Mouse (Mus musculus) heart, embryonic 14.5 days (tissue): Measurements from ENCODE around the gene 1110032A03Rik. TPM values are rescaled to one million over a fixed set of nuclear protein-coding genes. Genes with fewer than 3 reads are reported as not detected.
A peak's percentile ranks its signal among the peaks of the same experiment; 100 is the strongest.

Experiments used
- ATAC-seq: fragments of 200-750 bp; cut with Nextera tagmentation; 2 replicates; pipeline ENCODE4 v1.8.0; 2017; ENCODE audit warnings: low read depth, moderate TSS enrichment; ENCODE audit not compliant: insufficient number of reproducible peaks, insufficient read depth, low FRiP score
- H3K27ac ChIP-seq, 2 experiments: fragments of 200-500 bp in 1 of 2; fragments of 300-500 bp in 1 of 2; sonication (generic) in 1 of 2; replicated peaks in 1 of 2; 2 replicates each; pipeline ENCODE4 v1.5.1; 2012 to 2014; ENCODE audit warnings: low read depth in 2 of 2, low read length in 2 of 2, control low read depth in 1 of 2, mild to moderate bottlenecking in 1 of 2, mixed read lengths in 1 of 2; ENCODE audit not compliant: control insufficient read depth in 1 of 2, insufficient read depth in 1 of 2
- H3K27me3 ChIP-seq: fragments of 300-500 bp; sonication (generic); 2 replicates; pipeline ENCODE4 v1.6.1; 2014; ENCODE audit warnings: mild to moderate bottlenecking, low read length, control low read depth; ENCODE audit not compliant: control insufficient read depth, insufficient read depth
- H3K36me3 ChIP-seq: fragments of 300-500 bp; sonication (generic); 2 replicates; pipeline ENCODE4 v1.6.1; 2014; ENCODE audit warnings: mild to moderate bottlenecking, control low read depth, low read length, mixed read lengths; ENCODE audit not compliant: control insufficient read depth, insufficient read depth
- H3K4me1 ChIP-seq, 2 experiments: fragments of 200-500 bp in 1 of 2; fragments of 300-500 bp in 1 of 2; sonication (generic) in 1 of 2; 2 replicates each; pipeline ENCODE4 v1.6.1; 2012 to 2014; ENCODE audit warnings: low read length in 2 of 2, control low read depth in 1 of 2, mixed read lengths in 1 of 2; ENCODE audit not compliant: control insufficient read depth in 2 of 2, insufficient read depth in 2 of 2
- H3K4me2 ChIP-seq: fragments of 300-500 bp; sonication (generic); 2 replicates; pipeline ENCODE4 v1.6.1; 2014; ENCODE audit warnings: mild to moderate bottlenecking, low read length
- H3K4me3 ChIP-seq, 2 experiments: fragments of 200-500 bp in 1 of 2; fragments of 300-500 bp in 1 of 2; sonication (generic) in 1 of 2; 2 replicates each; pipeline ENCODE4 v1.5.1; 2012 to 2014; ENCODE audit warnings: low read length in 2 of 2, mild to moderate bottlenecking in 2 of 2, control low read depth in 1 of 2, low read depth in 1 of 2, moderate library complexity in 1 of 2; ENCODE audit not compliant: control insufficient read depth in 1 of 2, insufficient read depth in 1 of 2
- H3K9ac ChIP-seq: fragments of 300-500 bp; sonication (generic); 2 replicates; pipeline ENCODE4 v1.6.1; 2014; ENCODE audit warnings: mild to moderate bottlenecking, low read length
- H3K9me3 ChIP-seq: fragments of 300-500 bp; sonication (generic); 2 replicates; pipeline ENCODE4 v1.6.1; 2016; ENCODE audit warnings: low read length, control low read depth; ENCODE audit not compliant: control insufficient read depth
- WGBS: fragments of 180-500 bp; shearing (Covaris S2); extraction: QIAGEN DNeasy Blood & Tissue Kit; methylation state at CpG from one replicate; pipeline ENCODE4 v1.1.7; 2014; 5-methylcytosine and 5-hydroxymethylcytosine counted together
- polyA plus RNA-seq: library from polyadenylated mRNA; unstranded; fragments of >200 nt; fragmentation: Nextera tagmentation; extraction: Ambion mirVana; gene quantifications from 2 replicates; pipeline ENCODE4 v1.2.1, GENCODE M21; 2014

The 1110032A03Rik gene
- polyA plus RNA-seq, 1 experiment from 2014 or later = 33.4 TPM

GRCm38 (mm10) chr9:50774026-50774462 lies 1.3 kb downstream of the 1110032A03Rik start:
- H3K27me3 ChIP-seq = no peaks in the 10 kb centered on the region
- 75% methylated on average over 4 of the region's 4 CpGs for WGBS
- H3K9ac ChIP-seq = no peak overlapping the region; the same call in 1 of the 2 replicates
- peaks cover 24% of the 10 kb centered on the region for H3K36me3 ChIP-seq
- no peak for ATAC-seq
- H3K27ac ChIP-seq = no peak overlapping the region
- peaks cover 2 to 23% of the 10 kb centered on the region in 2 experiments; a peak in 3 of 4 replicates for H3K4me1 ChIP-seq
- H3K4me3 ChIP-seq = no peak overlapping the region
- H3K9me3 ChIP-seq = no peaks in the 10 kb centered on the region
- H3K4me2 ChIP-seq = peak overlapping the region; percentile 82

GRCm38 (mm10) chr9:50770011-50770410 lies 5.3 kb downstream of the 1110032A03Rik start:
- 72% methylated on average over 2 of the region's 2 CpGs for WGBS
- Histone ChIP-seq H3K4me2 (no peak overlapping the region), H3K36me3 (peaks cover 21% of the 10 kb centered on the region), H3K4me1 (peaks cover 2 to 23% of the 10 kb centered on the region in 2 experiments; a peak in 3 of 4 replicates), H3K4me3 (no peak overlapping the region), H3K27ac (no peak overlapping the region), H3K9me3 (no peaks in the 10 kb centered on the region), H3K27me3 (no peaks in the 10 kb centered on the region), H3K9ac (no peak overlapping the region)
- no peak for ATAC-seq

GRCm38 (mm10) chr9:50768107-50769002 lies 7.0 kb downstream of the 1110032A03Rik start, which contains the start of gene Fdxacb1:
Gene Fdxacb1 (plus strand): TSS chr9:50768236.
- Histone ChIP-seq H3K9ac (peak within 1 kb of the TSS; percentile 83), H3K4me1 (peaks cover 2 to 13% of the 10 kb centered on the region in 2 experiments; a peak in 3 of 4 replicates), H3K36me3 (peaks cover 25% of the 10 kb centered on the region), H3K9me3 (no peaks in the 10 kb centered on the region), H3K27me3 (no peaks in the 10 kb centered on the region), H3K4me2 (peak within 1 kb of the TSS; percentile 83), H3K4me3 (peak within 1 kb of the TSS; percentile 70 to 89), H3K27ac (peak within 1 kb of the TSS; percentile 90 to 95)
- ATAC-seq = peak; percentile 94
- WGBS = 4% methylated on average over 59 of the region's 59 CpGs

- Histone ChIP-seq H3K4me1 (peaks cover 2 to 13% of the 10 kb centered on the region in 2 experiments; a peak in 3 of 4 replicates), H3K4me3 (peak overlapping the region; percentile 70 to 89), H3K36me3 (peaks cover 23% of the 10 kb centered on the region), H3K27me3 (no peaks in the 10 kb centered on the region), H3K9me3 (no peaks in the 10 kb centered on the region), H3K27ac (peak overlapping the region; percentile 85 to 90), H3K9ac (peak overlapping the region; percentile 83), H3K4me2 (peak overlapping the region; percentile 83)
- ATAC-seq = no peak
- 5% methylated on average over 17 of the region's 17 CpGs for WGBS
These were observed 7.7 kb downstream of the 1110032A03Rik start for GRCm38 (mm10) chr9:50767531-50768106.

GRCm38 (mm10) chr9:50763331-50763730 lies 12.0 kb downstream of the 1110032A03Rik start:
- Histone ChIP-seq H3K9ac (no peak overlapping the region), H3K4me3 (no peak overlapping the region), H3K36me3 (peaks cover 4% of the 10 kb centered on the region; the same call in 1 of the 2 replicates), H3K27ac (no peak overlapping the region), H3K4me1 (peaks cover 2 to 4% of the 10 kb centered on the region in 2 experiments; a peak in 3 of 4 replicates), H3K9me3 (no peaks in the 10 kb centered on the region), H3K27me3 (no peaks in the 10 kb centered on the region), H3K4me2 (no peak overlapping the region)
- no peak for ATAC-seq
- 67% methylated on average over 1 of the region's 1 CpGs for WGBS

- H3K4me2 ChIP-seq = no peak overlapping the region
- no peak overlapping the region for H3K27ac ChIP-seq
- H3K9me3 ChIP-seq = no peaks in the 10 kb centered on the region
- no peak for ATAC-seq
- no peaks in the 10 kb centered on the region for H3K27me3 ChIP-seq
- no peaks in the 10 kb centered on the region for H3K4me1 ChIP-seq
- H3K4me3 ChIP-seq = no peak overlapping the region
- peaks cover 11% of the 10 kb centered on the region for H3K36me3 ChIP-seq
- 67% methylated on average over 6 of the region's 6 CpGs for WGBS
- no peak overlapping the region for H3K9ac ChIP-seq
These were observed 13.6 kb downstream of the 1110032A03Rik start for GRCm38 (mm10) chr9:50761520-50762243.

- Histone ChIP-seq H3K4me3 (no peak overlapping the region), H3K27ac (no peak overlapping the region), H3K9me3 (no peaks in the 10 kb centered on the region), H3K4me1 (peaks cover 6 to 18% of the 10 kb centered on the region in 2 experiments), H3K4me2 (no peak overlapping the region), H3K27me3 (no peaks in the 10 kb centered on the region), H3K9ac (no peak overlapping the region), H3K36me3 (peaks cover 29% of the 10 kb centered on the region)
- no peak for ATAC-seq
- WGBS = 62% methylated on average over 5 of the region's 5 CpGs
These were observed 18.6 kb downstream of the 1110032A03Rik start for GRCm38 (mm10) chr9:50756711-50757110.
